Mouse (Mus musculus) adipocyte (in vitro differentiated cells): Measurements from ENCODE around the gene Kcnj1.

Experiments
- DNase-seq: peaks from one replicate; pipeline ENCODE4 v3.0.0-alpha.2; 2016; ENCODE audit warnings: low spot score

Kcnj1 gene

DNA sequence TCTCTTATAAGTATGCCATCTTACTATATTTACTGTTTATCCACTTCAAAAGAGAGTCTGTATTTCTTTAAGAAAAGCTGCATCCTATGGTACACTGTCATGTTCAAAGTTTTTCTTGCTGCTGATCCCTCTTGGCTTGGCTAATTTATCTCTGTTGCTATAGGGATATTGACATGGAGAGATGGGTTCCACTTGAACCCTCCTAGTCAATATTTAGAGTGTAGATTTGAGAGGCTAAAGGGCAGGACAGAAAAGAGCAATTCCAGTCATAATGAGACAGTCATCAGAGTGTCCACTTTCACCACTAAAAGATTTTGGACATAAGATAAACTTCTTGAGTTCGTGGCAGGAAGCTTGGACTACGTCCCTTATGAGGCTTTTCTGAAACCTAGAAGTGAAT lies 27.9 kb downstream of the Kcnj1 start:
- no peak for DNase-seq

DNA sequence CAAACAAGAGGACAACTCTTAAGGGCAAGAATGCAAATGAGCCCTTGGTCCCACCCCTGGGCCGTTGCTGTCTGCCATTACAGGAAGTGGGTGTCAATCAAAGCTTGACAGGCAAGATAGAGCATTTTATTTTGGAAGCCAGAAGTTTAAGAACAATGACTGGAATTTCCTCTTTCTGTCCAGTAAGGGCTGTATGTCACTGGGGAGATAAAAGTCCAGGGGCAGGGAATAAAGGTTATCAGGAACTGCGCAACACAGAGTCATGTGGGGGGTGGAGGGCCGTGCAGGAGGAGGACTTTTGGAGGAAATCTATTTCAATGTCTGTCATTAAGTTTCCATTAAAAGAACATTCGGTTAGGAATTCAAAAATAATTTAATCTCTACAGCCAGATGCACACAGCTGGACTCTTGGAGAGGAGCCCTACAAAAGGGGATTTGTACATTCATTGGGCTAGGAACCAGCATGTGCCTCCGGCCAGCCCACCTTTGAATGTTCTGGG lies 28.4 kb downstream of the Kcnj1 start:
- no peak for DNase-seq

DNA sequence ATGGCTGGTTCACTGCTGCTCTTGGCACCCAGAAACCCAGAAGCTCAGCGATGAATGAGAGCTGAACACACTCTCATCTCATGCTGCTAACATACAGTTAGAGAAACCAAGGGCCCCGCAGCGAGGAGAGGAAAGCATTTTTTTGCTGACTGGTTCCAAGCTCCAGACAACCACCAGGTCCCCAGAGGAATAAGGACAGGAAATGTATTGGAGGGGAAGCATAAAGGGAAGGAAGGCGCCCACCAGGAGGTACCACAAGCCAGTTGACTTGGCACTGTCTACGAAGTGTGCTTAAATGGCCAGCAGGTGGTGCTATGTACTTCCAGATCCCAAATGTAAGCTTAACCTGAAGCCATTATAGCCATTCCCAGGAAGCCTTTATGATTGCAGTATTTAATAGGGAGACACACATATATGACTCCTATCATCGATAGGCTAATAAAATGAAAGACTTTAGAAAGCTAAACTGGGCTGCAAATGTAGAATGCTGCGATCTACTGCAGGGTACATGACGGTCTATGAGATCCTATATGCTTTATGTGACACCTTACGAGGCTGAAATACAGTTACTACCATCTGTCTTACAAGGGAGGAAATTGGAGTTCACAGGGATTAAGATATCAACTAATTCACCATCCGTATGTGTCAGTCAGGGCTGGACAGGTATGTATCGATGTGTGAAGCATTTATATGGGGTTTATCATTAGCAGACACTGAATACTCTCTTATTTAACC lies 33.1 kb downstream of the Kcnj1 start:
- peak; percentile 65 for DNase-seq

DNA sequence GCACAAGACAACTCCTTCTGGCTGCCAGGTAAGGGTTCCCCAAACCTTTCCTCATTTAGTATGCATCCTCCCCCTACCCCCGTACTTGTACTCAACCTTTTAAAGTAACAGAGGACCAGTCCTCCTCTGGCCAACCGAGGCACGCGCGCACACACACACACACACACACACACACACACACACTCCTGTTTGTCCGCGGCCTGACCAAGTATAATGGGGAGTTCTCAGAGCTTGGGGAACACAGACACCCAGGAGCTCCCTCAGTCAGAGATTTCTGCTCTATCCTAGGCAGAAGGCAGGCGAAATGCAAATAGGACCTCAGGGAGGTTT lies 36.4 kb downstream of the Kcnj1 start:
- no peak for DNase-seq

DNA sequence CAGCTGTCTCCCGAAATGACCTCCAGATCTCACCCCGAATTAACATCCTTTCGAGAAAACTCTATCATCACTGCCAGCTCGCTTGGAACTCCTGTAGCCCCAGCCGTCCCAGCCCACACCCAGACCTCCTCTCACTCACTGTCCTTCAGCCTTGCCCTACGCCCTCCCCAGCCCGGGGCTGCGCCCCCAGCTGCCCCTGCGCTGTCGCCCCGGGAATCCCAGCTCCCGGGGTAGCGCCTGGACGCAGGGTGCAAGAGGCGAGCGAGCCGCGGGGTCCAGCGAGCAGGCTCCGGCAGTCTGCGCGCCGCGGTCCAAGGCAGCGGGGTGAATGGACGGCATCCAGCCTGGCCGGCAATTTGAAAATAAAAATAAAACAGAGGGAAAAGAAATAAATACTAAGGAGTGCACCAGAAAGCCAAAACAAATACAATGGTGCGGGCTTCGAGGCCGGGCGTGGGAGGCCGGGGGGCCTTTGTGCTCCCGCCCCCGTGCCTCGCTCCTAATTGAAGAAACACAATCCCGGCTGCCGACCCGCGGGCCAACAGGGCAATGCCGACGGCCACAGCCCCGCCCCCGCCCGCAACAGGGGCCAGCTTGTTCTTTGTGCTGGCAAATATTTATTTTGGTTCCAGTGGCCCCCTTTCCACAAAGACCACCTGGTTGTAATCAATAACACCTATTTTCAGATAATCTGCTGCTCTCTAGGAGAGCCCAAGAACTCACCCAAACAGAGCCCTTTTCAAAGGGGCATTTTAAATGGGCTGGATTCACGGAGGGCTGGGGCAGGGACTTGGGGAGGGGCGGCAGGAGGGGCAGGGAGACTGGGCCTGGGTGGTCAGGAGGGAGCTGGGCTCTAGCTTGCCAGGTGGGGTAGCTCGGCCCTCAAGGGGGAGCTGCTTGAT lies 37.0 kb downstream of the Kcnj1 start:
- no peak for DNase-seq

DNA sequence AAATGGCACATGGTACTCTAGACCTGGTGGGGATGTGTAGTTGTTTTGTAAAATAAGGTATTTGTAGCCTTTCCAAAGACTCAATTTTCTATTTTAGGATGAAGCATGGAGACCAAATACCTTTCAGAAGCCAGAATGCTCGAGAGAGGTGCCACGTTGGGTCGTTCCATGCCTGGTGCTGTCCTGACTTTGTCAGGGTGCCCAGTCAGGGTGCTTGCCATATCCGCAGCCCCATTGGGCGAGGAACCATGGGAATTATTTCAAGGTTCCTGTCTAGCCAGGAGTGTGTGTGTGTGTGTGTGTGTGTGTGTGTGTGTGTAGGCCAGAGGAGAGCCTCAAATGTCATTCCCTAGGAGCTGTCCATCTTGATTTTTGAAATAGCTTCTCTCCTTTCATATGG lies 38.4 kb downstream of the Kcnj1 start:
- no peak for DNase-seq

DNA sequence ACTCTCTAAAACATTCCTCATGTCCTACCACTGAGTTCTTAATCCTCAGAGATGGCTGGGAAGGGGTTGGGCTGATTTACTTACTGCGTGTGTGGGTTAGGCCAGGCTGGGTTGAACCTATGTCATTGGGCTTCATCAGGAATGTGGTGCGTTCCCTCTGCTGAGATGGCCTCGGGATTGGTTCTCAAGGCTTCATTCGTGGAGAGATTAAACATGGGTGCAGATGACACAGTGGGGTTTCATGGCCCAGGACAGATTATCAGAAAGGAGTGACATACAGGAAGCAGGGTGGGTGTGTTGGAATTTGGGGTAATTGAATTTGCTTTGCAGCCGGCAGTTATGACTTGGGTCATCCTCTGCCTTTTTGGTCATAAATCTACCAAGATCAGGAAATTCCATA lies 39.2 kb downstream of the Kcnj1 start:
- DNase-seq = no peak

DNA sequence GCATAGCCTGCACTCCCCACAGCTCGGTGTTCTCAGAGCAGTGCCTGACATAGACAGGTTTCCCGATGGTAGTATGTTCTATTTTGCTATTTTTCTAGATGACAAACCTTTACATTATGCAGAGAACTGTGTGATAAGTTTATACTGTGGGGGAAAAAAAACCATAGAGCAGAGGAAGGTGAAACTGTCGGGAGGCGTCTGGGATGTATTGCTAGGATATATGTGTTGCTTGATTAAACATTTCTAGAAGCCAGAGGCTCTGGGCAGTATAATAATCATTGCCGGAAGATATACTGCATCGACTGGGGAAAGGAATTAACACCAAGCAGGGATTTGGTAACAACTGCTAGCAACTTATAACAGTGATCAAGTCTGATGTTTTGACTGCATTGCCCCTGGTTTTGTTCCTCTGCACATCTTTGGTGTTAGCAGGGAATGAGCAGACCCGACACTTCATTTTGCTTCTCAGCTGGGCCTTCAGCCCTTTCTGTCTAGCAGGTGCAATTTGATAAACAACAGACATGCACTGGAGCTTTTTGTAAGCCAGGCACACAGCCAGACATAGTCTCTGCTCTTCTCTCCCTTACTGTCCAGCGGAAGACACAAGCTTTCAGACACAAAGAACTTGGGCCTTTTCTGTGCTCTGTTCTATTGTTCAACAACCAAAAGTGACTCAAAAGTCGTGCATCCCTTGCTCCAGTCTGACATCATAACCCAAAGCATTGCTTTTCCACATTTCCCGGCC lies 40.7 kb downstream of the Kcnj1 start:
- DNase-seq = no peak

DNA sequence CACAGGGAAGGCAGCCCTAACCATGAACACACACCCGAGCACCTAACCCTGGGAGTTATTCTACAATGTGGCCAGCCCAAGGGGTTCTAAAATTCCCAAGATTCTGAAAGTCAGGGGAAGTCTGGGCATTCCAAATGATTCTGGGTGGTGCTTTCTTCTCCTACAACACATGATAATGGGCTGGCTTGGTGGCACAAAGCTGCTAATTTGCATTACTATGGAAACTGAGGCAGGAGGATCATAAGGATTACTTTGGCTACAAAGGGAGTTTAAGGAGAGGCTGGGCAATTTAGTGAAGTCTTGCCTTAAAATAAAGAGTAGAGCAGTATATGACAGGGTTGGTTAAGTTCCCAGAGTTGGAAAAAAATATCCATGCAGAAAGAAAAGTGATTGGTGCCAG lies 42.7 kb downstream of the Kcnj1 start:
- DNase-seq = no peak

DNA sequence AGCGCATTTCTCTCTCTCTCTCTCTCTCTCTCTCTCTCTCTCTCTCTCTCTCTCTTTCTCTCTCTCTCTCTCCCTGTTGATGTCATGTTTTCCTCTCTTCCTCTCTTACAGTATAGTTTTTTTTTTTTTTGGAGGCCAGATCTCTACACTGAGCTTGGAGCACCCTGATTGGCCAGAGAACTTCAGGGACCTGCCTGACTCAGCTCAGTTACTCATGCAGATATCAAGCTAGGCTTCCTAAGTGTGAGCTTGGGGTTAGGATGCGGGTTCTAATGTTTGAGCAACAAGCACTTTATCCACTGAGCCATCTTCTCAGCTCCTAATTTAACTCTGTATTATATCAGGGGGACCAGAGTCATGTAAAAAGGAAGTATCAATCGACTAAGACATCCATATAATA lies 43.7 kb downstream of the Kcnj1 start:
- no peak for DNase-seq

DNA sequence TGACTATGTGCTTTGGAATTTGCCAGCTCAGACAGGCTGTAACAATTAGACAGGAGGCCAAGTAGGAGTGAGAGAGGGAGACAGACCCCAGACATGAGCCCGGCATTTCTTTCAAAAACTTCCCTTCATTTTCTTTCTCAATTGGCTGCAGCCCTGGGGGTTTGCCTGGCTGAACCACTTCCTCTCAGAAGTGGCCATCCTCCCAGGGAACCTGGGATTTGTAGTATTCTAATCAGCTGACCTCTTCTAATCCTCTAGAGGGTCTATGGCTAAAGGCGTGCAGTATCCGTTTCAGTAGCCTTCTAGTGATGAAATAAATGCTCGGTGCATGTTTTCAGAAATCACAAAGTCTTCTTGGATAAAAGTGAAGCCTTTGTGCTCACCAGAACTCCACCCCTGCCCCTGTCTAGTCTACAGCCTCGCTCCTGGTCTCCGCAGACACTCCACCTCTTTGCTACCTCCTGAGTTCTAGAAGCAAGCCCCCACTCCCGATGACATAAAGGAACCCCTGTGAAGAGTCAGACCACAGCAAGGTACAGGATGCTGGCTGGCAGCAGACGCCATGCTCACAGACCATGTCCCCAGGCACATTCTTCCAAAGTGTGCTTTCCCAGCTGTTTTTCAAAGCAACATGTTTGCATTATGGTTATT lies 45.3 kb downstream of the Kcnj1 start:
- no peak for DNase-seq

DNA sequence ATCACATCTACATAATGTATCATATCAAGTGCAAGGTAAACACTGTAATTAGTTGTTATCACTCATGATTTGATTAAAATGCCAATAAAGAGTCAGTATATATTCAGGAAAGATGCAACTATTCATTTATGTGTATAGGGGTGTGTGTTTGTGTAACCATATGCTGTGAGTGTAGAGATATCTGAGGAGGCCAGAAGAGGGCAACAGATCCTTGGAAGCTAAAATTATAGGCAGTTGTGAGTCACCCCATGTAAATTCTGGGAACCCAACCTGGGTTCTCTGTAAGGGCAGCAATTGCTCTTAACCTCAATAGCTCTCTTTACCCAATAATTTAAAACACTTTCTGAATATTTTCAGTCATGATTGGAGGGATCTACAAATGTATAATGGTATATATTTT lies 48.4 kb downstream of the Kcnj1 start:
- DNase-seq = no peak

DNA sequence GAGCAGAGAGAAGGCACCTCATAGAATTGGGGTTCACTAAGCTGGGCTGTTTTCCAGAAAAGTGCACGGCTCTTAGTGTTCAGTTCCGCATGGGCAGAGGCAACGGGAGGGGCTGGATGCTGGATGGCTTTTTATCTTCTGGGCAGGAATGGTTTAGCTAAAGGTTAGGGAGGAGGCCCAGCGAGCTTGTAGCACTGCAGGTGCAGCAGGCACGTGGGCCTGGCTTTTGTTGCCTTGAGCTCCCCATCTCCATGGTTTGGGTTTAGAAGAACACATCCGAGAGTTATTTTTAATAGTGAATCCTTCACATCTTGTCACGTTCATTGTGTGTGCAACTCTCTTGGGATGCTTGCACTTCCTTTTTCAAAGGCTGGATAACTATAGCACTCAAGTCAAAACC lies 53.0 kb downstream of the Kcnj1 start:
- DNase-seq = no peak

DNA sequence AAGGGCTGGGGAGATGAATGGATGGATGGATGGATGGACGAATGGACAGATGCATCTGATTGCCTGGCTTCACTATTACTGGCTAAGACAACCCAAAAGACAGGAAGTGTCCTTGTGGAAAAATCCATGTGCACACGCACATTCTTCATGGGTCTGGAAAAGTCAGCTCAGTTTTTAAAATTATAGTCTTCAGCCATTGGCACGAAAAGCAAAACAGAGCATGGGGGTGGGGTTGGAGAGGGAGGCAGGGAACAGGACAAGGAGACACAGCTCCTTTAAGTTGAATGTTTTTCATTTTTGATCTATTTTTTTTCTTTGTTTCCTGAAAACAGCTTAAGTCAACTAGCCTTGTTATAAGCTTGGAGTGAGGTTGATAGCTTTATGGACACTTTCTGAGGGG lies 58.8 kb downstream of the Kcnj1 start:
- DNase-seq = no peak

DNA sequence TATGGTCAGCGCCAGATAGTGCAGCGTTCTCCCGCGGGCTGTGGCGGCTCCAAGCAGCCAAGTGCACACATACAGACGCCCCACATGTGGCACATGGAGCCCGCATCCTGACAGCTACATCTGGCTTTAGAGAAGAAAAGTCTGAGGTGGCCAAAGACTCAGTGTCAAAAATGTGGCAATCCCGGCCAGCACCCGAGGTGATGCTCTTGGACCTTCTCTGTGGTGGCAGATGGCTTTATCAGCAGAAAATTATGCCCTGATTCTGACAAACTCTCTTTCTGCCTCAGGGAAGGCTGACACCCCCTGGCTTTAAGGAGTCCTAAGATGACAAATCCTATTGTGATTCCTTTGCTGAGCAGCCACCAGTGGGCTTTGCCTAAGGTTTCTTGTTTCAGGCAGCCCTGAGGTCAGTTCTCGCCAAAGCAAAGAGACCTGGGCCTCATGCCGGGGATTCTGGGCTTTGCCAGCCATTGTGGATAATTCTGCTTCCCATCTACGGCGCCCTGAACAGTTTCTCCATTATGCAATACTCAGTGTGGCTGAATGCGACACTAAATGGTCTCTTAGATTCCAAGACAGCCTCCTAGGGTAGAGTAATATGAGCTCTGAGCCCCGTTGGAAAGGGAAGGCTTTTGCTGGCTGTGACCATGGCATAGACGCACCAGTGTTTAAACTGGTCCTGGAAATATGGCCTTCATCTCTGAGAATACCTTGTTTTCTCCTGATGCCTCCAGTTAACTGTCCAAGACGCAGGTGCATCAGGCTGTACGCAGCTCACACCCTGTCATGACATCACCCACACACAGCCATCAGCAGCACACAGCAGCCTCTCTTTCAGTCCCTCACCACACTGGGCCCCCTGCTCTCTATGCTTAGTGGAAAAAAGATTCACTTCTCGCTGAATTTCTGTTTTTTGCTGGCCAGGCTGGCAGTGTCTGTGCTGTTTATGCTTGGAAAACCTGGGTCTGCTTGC lies 62.2 kb downstream of the Kcnj1 start:
- DNase-seq = no peak

DNA sequence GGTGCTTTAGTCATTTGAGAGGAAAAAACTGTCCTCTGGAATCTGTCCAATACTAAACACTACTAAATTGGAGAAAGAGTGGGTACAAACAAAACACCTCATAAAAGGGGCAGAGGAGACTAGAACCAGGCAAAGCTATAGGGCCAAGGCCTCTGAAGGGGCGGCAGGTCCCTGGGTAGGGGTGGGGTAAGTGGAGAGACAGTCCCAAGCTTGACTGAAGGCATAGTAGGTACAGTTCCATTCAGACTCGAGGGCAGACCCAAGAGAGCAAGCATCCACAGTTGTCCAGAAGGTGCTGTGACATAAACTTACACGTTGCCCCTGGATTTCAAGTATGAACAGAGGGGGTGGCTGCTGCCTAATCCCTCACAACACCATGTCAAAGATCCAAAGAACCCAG lies 70.8 kb downstream of the Kcnj1 start:
- DNase-seq = no peak

DNA sequence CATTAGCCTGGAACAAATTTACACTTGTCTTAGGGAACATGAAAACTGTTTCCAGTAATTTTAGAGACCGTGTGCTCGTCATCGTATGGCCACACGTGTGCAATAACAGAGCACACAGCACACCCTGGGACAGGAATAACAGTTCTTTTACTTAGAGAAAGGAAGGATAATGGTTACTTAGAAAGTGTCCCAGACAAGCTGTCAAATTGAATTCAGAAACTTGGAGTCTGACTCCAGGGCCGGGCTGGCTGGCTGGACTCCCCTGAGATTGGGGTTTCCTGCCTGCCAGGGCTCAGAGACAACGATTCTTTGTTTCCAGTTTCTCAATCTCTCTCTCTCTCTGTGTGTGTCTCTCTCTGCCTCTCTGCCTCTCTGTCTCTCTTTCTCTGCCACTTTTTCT lies 71.5 kb downstream of the Kcnj1 start:
- peak; percentile 39 for DNase-seq

DNA sequence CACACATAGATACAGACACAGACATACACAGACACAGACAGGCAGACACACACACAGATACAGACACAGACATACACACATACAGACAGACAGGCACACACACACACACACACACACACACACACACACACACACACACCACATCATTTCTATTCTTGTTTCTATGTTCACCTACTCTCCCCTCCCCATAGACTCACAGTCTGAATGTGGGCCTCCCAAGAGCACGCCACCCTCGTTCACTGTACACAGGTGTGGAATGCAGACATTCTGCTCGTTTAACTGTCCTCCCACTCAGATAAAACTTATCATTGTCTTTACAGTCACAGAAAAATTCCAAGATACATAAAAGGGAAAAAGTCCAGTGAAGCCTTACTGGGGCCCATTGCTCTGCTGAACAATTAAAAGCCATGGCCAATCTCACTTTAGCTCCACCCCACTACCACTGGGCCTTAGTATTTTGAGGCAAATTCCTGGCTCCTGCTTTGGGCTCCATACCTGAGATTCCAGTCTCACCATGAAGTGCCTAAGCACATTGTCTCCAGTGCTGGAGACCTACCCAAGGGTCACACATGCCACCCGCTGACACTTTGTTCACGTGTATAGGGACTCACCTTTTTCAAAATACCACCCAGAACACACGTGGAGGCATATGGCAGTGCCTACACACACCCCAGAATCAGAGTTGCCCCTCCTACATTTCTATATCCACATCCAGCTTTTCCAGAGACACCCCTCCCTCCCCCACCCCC lies 72.3 kb downstream of the Kcnj1 start:
- no peak for DNase-seq

DNA sequence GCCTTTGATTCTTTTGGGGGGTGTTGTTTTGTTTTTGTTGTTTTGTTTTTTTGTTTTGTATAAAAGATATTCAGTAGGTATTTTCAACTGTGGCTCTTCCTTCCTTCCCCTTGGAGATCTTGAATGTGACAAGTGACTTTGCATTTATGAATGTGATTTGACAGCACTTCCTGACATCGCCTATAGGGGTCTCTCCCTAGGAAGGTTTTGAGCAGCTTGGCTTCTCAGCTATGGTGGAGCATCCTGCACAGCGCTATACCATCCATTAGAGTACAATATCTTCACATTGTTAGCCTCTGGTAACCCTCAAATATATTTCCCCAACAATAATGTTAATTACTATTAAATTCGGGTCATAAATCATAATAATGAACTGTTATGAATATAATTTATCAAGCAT lies 73.5 kb downstream of the Kcnj1 start:
- no peak for DNase-seq

DNA sequence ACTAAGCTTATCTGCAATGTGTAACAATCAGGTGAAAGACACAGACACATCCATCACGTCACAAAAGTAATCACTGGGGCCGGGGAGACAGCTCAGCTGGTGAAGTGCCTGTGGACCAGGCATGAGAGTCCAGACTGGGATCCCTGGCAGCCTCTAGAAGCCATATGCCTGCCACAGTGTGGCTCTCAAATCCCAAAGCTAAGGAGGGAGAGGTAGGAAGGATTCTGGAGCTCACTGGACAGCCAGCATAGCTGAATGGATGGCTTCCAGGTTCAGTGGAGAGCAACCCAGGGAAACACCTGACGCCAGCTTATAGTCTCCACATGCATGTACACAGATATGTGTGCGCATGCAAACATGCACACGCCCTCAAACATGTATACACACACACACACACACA lies 76.5 kb downstream of the Kcnj1 start:
- no peak for DNase-seq
